Mouse (Mus musculus): Measurements from ENCODE around the gene Zfp961.
"Not testable (repeated sequence)": the region's sequence is repeated elsewhere in the genome, so short reads cannot be mapped to it uniquely, and the experiment has no call there.

Gene Zfp961

DNA sequence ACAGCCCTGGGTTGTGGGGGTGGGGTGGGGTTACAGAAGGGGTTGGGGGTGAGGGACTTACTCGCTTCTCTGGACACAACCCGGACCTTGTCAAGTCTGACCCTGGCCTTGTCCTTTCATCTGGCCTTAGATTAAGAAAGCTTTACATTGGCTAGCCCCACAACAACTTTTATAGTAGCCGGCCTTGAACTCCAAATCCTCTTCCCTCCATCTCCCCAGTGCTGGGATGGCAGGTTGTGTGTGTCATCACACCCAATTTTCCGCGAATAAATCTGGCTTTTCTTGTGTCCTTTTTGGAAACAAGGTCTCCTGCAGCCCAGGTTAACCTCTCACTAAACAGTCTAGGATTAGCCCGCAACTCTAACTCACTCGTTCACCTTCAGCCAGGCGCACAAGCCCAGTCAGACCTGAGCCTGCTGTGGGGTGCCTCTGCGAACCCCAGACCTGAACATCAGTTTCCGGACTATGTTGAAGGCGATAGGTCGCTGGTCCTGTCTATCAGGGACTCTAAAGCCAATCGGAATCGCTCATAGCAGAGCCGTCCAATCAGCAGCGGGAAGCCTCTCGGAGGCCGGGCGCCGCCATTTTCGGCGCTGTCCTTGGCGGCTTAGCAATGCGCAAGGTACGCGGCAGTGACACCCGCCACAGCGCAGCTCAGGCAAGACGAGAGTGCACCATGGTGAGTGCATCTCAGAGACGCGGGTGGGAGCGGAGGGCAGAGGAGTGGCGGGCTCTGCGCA is at the start of gene Zfp961:
TSS of gene Zfp961 (plus strand) at position 557 of the 740 bp plus-strand sequence.
- peak; percentile 95 to 98 for DNase-seq (ENCODE audit: low spot score in 2 of 2)

DNA sequence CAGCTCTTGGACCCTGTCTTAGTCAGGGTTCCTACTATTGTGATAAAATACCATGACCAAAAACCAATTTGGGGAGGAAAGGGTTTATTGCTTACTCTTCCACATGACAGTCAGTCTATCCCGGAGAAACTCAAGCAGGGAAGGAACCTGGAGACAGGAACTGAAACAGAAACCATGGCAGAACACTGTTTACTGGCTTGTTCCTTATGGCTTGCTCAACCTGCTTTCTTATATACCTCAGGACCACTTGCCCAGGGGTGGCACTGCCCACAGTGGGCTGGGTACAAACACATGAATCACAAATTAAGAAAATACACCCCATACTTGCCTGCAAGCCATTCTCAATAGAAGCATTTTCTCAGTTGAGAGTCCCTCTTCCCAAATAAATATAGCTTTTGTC is 47.8 kb upstream of the Zfp961 start:
- not testable (repeated sequence) for DNase-seq (ENCODE audit: low spot score in 2 of 2)

DNA sequence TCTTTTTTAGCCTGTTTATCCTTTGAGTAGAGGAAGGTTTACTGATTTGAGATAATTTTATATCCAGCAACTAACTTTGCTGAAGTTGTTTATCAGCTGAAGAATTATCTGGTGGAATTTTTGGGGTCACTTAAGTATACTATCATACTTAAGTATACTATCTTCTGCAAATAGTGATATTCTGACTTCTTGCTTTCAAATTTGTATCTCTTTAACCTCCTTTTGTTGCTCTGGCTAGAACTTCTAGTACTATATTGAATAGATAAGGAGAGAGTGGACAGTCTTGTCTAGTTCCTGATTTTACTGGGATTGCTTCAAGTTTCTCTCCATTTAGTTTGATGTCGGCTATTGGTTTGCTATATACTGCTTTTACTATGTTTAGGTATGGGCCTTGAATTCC is 44.0 kb upstream of the Zfp961 start:
- DNase-seq (ENCODE audit: low spot score in 2 of 2) = no peak

DNA sequence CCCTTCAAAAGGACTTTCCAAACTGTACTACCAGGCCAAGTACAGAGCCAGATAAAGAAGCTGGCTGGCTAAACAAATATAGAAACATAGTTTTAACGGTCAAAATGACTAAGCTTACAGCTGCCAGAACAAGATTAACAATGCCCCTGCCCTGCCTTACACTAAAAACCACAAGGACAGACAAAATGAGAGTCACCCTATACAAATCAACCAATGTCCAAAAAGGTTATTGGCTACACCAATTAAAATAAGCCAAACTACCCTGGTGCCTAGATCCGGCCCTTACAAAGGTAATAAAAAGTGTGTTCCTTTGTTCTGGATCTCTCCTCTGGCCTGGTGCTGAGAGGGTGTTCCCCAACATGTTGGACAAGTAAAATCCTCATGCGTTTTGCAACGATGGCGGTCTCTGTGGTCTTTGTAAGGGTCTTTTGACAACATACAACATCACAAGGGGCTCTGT is 43.0 kb upstream of the Zfp961 start:
- DNase-seq (ENCODE audit: low spot score in 2 of 2) = no peak

DNA sequence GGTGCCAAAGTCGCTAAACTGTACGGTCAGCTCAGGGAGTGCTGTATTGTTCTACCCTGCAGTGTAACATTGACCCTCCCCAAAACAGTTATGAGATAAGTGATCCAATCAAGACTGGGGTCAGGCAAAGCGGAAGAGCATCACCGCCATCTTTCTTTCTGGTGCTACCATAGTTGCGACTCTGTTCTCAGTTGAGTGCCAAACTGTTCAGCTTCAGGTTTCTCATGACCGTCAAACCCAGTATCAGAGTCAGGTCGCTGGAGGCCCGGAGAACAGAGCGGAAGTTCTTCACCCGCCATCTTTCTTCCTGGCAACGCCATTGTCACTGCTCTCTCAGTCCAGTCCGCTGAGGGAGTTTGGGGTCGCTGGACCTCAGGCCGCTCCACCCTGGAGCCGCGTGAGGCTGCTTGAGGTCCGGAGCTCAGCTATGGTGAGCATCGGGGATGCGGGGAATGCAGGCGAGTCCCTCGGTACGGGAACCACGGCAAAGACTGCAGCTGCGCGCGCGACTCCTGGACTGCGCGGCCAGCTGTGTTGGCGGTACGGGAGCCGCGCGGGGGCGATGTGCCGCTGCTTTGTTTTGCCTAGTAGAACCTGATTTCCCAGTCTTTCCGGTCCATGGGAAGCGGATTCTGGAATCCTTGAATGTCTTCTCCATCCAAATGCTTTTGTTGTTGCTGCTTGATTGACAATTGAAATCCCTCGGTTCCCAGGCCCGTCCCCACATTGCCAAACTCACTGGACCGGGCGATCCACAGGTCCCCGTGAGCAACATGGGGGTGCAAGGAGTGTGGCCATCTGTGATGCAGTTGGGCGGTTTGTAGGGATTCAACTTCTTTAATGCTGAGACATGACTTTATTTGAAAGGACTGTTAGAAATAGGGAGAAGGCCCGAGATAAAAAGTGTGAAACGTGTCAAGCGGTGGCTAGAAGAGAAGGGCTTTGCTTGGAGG is 42.3 kb upstream of the Zfp961 start, which contains the start of the genes Zfp882 and Zfp617:
TSS of gene Zfp882 (plus strand) at position 300 of the 953 bp plus-strand sequence.
TSS of gene Zfp617 (plus strand) at position 327 of the 953 bp plus-strand sequence.
- peak; percentile 83 to 84 for DNase-seq (ENCODE audit: low spot score in 2 of 2)

DNA sequence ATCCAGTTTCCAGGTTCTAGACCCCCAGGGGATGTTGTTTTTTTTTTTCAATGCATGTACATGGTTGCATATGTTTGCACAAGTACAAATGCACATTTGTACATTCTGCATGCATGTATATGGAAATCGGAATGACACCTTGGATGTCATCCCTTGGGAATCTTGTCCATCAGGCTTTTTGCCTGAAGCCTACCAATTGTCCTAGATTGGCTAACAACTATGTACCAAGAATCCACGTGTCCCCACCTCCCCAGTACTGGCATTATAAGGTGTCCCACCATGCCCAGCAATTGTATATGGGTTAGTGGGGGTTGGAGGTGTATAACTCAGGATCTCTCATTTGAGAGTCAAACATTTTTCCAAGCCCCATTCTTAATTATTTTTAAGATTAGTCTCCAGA is 38.6 kb upstream of the Zfp961 start:
- no peak for DNase-seq (ENCODE audit: low spot score in 2 of 2)

DNA sequence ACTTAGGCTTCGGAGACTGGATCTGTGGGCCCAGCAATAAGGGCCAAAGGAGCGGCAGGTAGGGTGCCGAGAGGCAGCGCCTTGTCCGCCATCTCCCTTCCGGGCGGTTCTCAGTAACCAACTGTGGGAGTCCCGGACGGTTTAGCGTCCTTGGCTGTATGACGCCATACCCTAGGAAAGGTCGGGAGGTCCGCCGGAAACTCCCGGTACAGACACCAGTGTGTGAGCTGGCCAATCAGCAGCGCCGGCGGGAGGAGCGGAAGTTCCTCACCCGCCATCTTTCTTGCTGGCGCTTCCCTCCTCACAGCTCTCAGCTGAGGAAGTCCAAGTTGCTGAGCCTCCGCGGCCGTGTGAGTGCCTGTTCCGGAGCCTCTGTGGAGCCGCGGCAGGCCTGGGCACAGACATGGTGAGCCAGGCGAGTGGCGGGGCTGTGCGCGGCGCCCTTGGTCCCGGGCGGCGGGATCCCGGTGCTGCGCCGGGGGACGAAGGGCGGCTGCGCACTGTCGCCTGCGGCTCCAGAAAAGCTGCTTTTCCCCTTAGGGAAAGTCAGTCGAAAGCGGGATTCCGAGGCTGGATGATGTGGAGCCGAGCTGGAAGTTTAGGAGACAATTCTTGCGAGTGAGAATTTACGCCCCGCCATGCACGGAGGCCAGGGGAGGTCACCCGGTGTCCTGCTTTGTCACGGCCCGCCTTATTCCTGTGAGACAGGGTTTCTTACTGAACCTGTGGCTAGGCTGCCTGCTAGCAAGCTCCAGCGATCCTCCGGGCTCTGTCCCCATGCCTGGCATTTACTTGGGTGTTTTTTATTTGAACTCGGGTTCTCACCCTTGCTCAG is 28.1 kb upstream of the Zfp961 start:
- peak; percentile 91 to 93 for DNase-seq (ENCODE audit: low spot score in 2 of 2)

DNA sequence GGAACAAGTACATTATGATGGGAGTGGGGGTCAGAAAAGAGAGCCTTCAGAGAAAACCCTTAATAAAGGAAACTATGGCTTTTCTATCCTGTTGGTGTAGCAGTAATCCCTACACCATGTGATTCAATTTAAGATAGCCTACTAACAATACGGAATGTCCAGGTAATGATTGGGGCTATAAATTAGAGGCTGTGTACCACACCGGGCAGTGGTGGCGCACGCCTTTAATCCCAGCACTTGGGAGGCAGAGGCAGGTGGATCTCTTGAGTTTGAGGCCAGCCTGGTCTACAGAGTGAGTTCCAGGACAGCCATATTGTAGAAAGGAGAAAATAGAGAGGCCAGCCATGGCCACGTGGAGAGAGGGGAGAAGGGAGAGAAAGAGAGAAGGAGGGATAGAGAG is 25.0 kb upstream of the Zfp961 start:
- DNase-seq (ENCODE audit: low spot score in 2 of 2) = no peak

DNA sequence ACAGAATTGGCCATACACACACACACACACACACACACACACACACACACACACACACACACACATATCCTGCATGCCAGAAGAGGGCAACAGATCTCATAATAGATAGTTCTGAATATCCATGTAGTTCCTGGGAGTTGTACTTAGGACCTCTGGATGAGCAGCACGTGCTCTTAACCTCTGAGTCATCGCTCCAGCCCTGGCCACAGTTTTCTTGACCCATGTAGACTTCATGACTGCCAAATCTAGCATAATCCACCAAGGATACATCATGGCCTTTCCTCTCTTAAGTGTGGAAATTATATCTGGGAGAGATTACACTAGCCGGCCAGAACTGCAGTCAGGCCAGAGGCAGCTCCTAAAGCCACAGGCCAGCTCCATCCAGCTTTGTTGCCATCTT is 24.3 kb upstream of the Zfp961 start:
- no peak for DNase-seq (ENCODE audit: low spot score in 2 of 2)

DNA sequence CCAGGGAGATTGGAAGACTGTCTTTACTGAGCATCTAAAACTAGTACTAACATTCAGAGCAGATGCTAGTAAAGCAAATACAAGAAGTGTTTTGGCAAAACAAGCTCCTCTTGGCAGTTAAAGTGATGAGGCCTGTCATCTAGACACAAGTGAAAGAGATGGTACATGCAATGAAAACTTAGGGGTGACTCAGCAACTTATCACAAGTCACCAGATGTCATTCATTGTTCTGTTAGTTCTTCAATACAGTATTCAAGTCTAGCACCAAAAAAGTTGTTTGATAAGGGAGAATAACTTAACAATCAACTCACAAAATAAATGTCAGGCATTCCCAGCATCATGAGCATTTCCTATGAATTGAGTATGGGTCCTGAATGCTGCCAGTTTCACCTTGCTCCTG is 23.1 kb upstream of the Zfp961 start:
- DNase-seq (ENCODE audit: low spot score in 2 of 2) = no peak

DNA sequence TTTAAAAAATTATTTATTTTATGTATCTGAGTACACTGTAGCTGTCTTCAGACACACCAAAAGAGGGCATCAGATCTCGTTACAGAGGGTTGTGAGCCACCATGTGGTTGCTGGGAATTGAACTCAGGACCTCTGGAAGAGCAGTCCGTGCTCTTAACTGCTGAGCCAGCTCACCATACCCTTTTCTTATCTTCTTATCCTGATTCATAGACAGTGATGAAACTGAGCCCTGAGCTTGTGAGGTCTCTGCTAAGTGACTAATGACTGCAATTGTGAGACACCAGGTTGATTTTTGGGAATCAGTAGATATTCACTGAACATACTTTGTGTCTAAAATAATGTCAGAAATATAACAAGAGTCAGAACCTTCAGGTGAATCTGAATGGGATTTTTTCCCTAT is 12.8 kb upstream of the Zfp961 start:
- DNase-seq (ENCODE audit: low spot score in 2 of 2) = not testable (repeated sequence)

DNA sequence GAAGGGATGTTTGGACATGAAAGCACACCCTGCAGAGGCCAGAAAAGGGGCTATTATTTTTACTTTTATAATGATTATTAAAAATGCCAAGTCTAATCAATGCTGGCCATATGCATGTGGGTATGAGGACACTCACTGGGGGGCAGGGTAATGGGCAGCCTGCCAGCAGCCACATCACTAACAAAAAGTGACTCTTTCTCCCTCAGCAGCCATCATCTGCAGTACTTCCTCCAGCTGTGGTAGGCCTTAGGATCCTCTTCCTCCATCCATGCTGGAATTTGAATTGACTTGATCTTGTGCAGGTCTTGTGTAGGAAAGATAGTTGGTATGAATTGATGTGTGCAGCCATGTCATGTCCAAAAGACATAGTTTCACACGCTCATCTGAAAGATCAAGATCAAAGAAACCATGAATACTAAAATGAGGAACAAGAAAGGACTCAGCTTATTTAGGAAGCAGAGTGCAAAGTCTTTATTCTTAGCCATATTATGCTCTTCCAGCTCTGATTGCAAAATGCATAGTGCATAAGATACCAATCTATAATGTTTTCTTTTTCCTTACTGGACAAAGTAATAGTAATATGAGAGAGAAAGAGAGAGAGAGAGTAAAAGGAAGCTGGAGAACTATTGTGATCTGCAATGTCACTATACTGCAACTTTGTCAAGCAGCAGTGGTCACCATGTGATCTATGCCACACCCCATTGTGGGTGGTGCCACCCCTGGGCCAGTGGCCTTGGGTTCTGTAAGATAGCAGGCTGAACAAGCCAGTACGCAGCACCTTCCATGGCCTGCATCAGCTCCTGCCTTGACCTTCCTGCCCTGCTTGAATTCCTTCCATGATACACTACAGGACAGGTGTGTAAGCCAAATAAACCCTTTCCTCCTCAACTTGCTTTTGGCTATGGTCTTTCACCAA is 10.3 kb upstream of the Zfp961 start:
- DNase-seq (ENCODE audit: low spot score in 2 of 2) = no peak

DNA sequence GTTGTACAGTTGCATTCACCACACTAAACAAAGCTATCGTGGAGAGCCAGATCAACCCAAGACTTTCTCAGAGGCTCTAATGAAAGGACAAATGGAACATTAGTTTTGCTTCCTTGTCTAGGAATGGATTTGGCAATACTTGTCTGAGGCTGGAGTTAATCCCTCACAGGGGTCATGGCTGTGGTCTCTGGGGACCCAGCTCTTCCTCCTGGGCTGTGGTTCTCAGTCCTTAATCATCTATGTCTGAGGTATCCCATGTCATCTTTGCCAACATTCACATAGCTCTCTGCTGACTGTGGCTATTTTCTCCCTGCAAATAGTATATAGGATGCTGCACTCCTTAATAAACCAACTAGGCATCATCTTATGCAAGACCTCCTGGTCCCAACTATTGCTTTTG is 9.1 kb upstream of the Zfp961 start:
- no peak for DNase-seq (ENCODE audit: low spot score in 2 of 2)

DNA sequence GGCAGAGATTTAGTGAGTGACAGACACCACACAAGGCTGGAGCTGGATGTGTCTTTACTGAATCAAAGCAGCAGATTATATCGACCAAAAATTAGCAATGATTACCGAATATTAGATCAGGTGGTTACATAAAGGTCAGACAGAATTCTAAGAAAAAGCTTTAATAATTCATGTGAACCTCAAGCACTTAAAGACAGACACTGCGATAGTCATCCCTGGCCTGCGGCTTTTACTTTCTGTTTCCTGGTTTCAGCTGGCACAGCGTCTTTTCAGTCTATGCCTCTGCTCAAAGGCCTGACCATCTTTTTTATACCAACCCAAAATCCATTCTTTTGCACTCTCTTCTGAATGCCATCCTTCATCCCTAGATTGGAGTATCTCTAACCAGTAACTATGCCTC is 2.2 kb upstream of the Zfp961 start:
- DNase-seq (ENCODE audit: low spot score in 2 of 2) = no peak

DNA sequence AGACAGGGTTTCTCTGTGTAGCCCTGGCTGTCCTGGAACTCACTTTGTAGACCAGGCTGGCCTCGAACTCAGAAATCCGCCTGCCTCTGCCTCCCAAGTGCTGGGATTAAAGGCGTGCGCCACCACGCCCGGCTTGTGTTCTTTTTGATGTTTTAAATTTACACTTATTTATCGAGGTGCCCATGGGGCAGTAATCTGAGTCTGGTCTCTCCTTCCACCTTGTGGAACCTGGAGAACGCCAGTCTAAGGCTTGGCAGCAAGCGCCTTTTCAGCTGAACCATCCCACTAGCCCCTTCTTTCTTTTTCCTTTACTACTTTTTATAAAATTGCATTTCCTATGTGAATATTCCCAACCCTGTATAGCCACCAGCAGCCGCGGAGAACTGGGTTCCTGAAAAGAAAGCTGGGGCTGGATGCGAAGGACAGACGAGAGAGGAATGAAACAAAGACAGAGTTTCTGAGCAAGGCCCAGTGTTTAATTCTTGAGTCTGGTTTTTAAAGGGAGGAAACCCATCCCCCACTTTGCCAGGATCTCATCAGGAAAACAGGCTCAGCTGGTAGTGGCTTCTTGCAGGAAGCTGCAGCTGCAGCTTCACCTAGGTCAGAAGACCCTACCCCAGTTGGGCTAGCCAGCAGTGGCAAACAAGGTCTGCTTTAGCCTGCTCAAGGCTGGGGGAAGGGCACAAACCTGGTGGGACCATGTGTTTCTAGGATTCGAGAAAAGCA is 761 bp downstream of the Zfp961 start:
- no peak for DNase-seq (ENCODE audit: low spot score in 2 of 2)

DNA sequence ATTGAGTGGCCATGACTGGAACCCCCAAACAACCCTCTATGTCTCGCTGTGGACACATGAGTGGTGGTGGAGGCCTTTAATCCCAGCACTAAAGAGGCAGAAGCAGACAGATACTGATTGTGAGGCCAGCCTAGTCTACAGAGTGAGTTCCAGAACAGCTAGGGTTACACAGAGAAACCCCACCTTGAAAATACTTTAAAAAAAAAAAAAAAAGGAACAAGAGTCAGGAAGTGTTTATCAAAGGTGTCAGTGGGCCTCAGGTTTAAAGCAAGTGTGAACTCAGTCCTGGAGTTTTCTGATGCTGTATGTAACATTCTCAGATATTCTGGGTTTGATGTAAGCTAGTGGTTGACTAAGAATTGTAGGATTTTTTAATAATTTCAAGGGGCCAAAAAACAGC is 1.7 kb downstream of the Zfp961 start:
- DNase-seq (ENCODE audit: low spot score in 2 of 2) = no peak

DNA sequence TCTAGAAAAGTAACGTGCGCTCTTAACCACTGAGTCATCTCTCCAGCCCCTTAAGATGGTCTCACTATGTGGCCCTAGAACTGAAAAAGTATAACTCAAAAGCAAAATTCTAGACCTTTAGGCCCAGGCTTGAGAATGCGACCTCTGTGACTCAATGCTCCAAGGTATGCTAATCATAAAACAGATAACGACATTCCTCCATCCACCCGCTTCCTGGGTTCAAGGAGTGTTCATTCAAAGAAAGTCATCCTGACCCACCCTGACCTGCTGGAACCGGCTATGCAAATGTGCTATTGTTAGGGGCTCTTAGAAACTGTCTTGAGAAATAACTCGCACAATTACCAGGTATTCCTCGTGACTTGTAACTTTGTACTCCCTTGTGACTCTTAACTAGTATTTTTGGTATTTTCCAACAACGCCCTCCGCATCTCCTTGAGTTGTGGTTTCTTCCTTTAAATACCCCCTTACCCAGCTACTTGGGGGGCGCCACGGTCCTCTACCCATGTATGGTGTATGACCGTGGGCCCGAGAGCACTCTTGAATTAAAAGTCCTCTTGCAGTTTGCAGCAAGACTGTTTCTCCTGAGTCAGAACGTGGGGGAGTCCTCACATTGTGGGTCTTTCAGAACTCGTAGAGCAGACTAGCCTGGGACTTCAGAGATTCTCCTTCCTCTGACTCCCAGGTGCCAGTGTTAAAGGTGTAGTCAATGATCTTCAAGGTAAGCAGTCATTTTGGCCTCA is 2.3 kb downstream of the Zfp961 start:
- DNase-seq (ENCODE audit: low spot score in 2 of 2) = not testable (repeated sequence)

DNA sequence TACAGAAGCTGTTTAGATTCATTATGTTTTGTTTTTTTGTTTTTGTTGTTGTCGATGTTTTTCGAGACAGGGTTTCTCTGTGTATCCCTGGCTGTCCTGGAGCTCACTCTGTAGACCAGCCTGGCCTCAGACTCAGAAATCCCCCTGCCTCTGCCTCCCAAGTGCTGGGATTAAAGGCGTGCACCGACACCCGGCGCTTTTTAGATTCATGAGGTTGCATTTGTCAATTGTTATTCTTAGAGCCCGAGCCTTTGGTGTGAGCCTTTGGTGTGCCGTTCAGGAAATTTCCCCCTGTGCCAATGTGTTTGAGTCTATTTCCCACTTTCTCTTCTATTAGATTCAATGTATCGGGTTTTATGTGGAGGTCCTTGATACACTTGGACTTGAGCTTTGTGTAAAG is 3.8 kb downstream of the Zfp961 start:
- DNase-seq (ENCODE audit: low spot score in 2 of 2) = no peak

DNA sequence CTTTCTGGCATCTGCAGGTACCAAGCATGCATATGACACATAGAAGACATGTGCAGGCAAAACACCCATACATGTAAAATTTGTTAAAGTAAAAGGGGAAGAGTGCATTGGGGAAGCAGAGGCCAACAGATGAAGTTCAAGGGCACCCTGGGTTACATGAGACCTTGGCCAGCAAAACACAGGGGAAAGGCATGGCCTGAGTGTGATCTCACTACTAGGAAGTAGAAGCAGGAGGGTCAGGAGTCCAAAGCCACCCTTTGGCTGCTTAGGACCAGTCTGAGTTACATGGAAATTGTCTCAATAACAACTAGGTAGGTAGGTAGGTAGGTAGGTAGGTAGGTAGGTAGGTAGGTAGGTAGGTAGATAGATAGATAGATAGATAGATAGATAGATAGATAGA is 9.6 kb downstream of the Zfp961 start:
- peak in 1 of 2 experiments; percentile 7 for DNase-seq (ENCODE audit: low spot score in 2 of 2)

Data from urinary bladder, postnatal 4 days (tissue).